Mouse (Mus musculus) urinary bladder, postnatal 10 days (tissue): ENCODE data around the gene Chm.
"Not testable (repeated sequence)": the region's sequence is repeated elsewhere in the genome, so short reads cannot be mapped to it uniquely, and the experiment has no call there.

Experiments used
- DNase-seq: peaks from one replicate; pipeline ENCODE4 v3.0.0; 2022; ENCODE audit warnings: low spot score

Gene Chm

DNA sequence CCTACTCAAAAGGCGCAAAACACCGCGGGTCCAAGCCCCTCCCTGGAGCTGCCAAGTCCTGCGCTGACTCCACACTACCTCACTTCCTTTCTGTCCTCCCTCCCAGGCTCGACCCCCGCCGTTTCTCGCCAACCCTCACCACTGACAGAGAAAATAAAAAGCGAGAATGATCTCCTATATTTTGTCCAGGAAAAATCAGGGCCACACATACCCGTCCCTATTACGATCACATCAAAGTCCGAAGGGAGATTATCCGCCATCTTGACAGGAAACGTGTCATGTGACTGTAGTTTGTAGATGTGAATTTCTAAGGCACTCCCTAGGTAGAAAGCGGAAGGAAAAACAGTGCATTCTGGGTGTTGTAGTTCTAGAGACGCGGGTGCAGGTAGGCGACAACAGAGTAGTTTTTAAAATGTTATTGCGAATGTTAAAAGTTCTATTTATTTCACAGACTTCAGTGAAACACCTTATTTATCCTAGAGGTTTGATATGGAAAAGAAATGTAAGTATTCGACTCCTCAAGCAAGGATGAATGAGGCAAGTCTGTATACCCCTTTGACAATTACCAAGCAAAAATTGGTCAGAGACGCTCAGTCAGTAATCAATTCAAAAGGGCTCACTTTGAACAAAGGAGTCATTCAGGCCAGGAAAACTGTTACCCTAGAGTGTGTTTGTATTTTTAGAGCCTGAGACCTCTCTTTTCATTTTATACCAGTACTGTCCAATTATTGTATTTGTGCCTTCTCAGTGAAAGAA is at the start of gene Chm:
TSS of gene Chm (minus strand) at position 288 of the 756 bp plus-strand sequence.
- no peak for DNase-seq

DNA sequence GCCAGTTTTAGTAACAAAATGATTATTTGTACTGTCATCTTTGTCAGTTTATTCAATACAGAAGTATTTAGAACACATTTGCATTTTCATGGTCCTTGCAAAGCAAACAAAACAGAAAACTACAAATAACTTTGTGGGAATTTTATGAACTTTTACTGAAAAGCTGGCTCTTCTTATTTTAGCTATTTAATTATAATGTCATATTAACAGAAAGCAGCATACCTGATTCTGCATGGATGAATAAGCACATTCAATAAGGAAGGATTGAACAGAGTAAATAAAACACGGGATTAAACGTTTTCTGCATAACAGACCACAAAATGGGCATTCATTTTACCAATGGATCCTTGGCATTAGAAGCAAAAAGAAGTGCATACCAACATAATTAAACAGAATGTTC is 8.6 kb upstream of the Chm start:
- DNase-seq = no peak

GRCm38 (mm10) chrX:113184569-113185229 is 618 bp downstream of the Chm start:
- no peak for DNase-seq

GRCm38 (mm10) chrX:113180856-113181255 is 4.5 kb downstream of the Chm start:
- DNase-seq = not testable (repeated sequence)

- DNase-seq = no peak
These were observed 12.6 kb downstream of the Chm start for GRCm38 (mm10) chrX:113172766-113173165.

- DNase-seq = no peak
These were observed 13.0 kb downstream of the Chm start for GRCm38 (mm10) chrX:113172271-113172670.

- no peak for DNase-seq
These were observed 25.0 kb downstream of the Chm start for GRCm38 (mm10) chrX:113160268-113160860.

DNA sequence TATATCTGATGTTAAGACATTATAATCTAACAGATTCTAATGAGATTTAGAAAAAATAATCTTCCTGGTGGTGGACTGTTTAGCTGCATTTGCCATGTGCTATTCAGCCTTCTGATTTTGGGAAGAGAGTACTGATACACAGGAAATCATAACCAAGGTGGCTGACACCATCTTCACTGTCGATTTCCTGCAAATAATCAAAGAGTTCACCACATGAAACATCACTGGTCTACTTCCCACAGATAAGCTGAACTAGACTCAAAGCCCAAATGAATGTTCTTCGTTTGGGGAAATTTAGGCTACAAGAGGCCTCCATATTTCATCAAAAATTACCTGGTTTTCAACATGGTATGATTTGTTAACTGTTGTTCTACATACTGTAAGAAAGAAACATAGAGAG is 101.1 kb downstream of the Chm start:
- no peak for DNase-seq

DNA sequence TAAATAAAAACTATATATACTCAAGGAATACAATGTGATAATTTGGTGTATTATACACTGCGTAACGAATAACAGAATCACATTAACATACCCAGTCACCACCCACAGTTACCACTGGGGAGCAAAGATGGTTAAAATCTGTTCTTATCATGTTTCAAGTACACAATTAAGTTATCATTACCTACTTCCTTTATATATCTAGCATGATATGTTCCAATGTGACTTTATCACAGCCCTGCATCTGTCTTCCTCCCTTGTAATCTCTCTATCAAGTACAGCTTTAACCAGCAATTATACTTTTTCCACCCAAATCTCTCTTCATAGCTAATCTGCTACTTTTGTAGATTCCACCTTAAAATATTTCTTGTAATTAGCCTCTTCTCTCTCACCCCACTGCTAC is 109.3 kb downstream of the Chm start:
- DNase-seq = no peak

DNA sequence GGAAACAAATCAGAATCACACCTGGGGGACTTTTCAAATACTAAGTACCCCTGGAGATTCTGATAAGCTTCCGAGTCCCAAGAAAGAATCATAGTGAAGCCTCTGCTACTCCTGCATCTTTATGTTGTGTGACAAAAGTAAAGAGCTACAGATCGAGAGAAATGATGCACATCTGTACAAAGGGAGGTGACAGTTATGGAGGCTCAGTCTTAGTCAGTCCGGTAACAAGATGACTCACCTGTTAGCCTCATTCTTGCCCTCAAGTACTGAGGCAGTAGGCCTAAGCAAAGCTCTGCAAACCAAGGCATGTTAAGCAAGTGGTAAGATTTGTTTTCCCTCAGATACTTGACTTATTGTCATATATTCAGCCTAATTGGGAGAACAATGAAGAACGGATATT is 110.5 kb downstream of the Chm start:
- no peak for DNase-seq

DNA sequence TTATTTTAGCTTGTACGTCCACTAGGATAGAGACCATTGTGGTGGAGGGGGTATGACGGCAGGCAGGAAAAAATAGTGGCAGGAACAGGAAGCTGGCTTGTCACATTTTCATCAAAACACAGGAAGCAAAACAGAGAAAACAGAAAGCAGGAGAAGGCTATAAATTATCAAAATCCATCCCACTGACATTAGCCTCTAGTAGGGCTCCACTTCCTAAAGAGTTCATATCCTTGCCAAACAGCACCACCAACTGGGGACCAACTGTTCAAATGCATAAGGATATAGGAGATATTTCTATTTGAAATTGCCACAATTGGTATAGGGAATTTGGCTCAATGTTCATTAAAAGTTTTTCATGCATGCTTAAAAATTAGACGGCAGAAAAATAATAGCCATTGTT is 181.7 kb downstream of the Chm start:
- DNase-seq = no peak

DNA sequence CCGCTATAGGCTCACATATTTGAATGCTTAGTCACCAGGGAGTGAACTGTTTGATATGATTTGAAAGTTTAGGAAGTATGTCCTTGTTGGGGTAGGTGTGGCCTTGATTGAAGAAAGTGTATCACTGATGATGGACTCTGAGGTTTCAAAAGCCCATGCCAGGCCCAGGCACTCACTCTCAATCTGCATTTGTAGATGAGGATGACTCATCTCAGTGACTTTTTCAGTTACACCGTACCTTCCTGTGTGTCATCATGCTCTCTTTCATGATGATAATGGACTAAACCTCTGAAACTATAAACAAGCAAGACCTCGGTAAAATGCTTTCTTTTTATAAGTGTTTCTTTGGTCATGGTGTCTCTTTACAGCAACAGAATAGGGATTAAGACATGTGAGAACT is 183.1 kb downstream of the Chm start:
- DNase-seq = no peak
